Mouse (Mus musculus): ENCODE measurements at regions not wholly inside any gene's neighbourhood (a gene's known extent, or its start where the extent isn't known, plus 50 kb on each side); places are given as distances from the start of the nearest gene placed in this dataset.

DNA sequence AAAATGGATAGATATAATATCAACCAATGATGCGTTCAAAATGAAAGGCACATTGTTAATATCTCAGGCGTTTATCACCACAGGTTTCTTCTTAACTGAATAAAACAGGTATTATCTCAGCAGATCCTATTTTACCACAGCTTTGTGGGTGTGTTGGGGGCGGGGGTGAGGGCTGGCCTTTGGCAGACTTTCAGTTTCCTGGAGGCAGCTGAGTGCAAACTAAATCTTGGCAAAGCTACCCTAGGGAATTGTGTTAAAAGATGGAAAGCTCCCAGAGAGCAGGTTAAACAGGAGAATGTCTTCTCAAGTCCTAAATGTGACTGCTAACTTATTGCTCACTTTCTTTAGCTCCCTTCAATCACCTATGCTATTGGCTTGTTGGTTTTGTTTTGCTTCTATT lies 223.8 kb downstream of the Kdm4c start:
- peak in 1 of 2 experiments; percentile 21 for DNase-seq (ENCODE audit: low spot score in 2 of 2)

- DNase-seq (ENCODE audit: low spot score in 2 of 2), result no peak
Measured at GRCm38 (mm10) chr4:74512489-74512888, 270.2 kb downstream of the Kdm4c start.

DNA sequence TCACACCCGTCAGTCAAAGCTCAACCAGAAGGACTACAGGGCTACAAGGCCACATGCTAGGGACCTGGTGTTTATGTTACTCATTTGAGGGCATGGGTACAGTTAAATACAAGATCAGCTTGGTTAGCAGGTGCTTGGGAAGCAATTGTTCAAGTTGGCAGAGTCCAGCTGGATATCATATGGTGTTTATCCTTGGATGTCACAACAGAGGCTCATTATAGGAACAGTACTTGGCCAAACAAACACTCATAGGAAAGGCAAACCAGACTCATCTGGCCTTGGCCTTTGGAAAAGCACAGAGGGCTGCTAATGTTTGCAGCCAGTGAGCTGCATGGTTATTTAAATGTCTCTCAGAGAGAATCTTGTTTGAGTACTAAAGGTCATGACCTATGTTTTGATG lies 311.6 kb downstream of the Kdm4c start:
- no peak for DNase-seq (ENCODE audit: low spot score in 2 of 2)

- DNase-seq (ENCODE audit: low spot score in 2 of 2), result peak in 1 of 2 experiments; percentile 24
Measured at GRCm38 (mm10) chr4:74563565-74563964, 321.3 kb downstream of the Kdm4c start.

GRCm38 (mm10) chr4:74586400-74586799 lies 344.1 kb downstream of the Kdm4c start:
- no peak for DNase-seq (ENCODE audit: low spot score in 2 of 2)

GRCm38 (mm10) chr4:74587125-74587524 lies 344.8 kb downstream of the Kdm4c start:
- peak in 1 of 2 experiments; percentile 20 for DNase-seq (ENCODE audit: low spot score in 2 of 2)

DNA sequence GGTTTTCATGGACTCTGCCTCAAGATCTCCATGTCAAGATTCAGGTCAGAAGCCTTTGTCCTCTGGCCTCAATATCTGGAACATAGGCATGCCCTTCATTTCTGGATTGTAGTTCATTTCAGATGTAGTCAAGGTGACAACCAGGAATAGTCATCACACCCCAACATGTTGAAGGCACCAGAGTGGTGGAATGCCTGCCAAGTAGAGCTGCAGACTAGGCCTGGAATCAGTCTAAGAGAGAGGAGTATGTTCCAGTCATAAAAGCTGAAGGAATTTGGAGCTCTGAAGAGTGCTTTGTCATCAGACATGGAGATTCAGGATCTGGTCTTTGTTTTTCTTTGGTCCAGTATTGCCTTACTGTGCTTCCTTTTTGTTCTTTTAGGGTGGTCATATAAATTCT lies 346.5 kb downstream of the Kdm4c start:
- no peak for DNase-seq (ENCODE audit: low spot score in 2 of 2)

DNA sequence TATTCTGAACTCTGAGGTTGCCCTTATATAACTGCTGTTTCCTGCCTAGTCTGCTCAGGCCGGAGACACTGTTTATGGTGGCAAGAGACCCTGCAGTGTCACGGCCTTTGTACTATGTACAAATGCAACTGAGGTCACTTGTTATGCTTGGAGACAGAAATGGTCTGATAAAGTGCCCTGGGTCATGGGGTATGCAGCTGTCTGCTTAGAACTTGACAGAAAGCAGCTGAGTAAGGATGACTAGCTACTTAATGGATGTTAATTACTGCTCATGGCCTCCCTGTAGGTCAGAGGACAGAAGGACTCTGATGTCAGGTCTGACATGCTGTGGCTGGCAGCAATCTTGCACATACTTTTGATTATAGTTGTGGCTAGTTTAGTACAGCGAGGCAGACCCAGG lies 370.7 kb downstream of the Kdm4c start:
- DNase-seq (ENCODE audit: low spot score in 2 of 2), result no peak
